Mouse (Mus musculus) midbrain, embryonic 14.5 days (tissue): ENCODE measurements around the gene Cog7. TPM values are rescaled to one million over a fixed set of nuclear protein-coding genes. Genes with fewer than 3 reads are reported as not detected.

Source experiments
- ATAC-seq: fragments of 200-750 bp; cut with Nextera tagmentation; 2 replicates; pipeline ENCODE4 v1.8.0; 2017; ENCODE audit warnings: moderate number of reproducible peaks, moderate library complexity; ENCODE audit not compliant: low FRiP score, low TSS enrichment
- DNase-seq: peaks from one replicate; pipeline ENCODE4 v3.0.0-alpha.2; 2015
- H3K27ac ChIP-seq: fragments of 300-500 bp; sonication (generic); replicated peaks from 2 replicates; pipeline ENCODE4 v1.5.1; 2014; ENCODE audit warnings: mild to moderate bottlenecking, low read depth, low read length, moderate library complexity
- H3K27me3 ChIP-seq: fragments of 300-500 bp; sonication (generic); 2 replicates; pipeline ENCODE4 v1.6.1; 2014; ENCODE audit warnings: low read length, control low read depth, mixed read lengths; ENCODE audit not compliant: control insufficient read depth, insufficient read depth
- H3K36me3 ChIP-seq: fragments of 300-500 bp; sonication (generic); 2 replicates; pipeline ENCODE4 v1.6.1; 2014; ENCODE audit warnings: low read length, control low read depth; ENCODE audit not compliant: control insufficient read depth, insufficient read depth
- H3K4me1 ChIP-seq: fragments of 300-500 bp; sonication (generic); 2 replicates; pipeline ENCODE4 v1.6.1; 2014; ENCODE audit warnings: mild to moderate bottlenecking, antibody characterized with exemption, low read length, control low read depth; ENCODE audit not compliant: control insufficient read depth, insufficient read depth
- H3K4me2 ChIP-seq: fragments of 300-500 bp; sonication (generic); 2 replicates; pipeline ENCODE4 v1.6.1; 2014; ENCODE audit warnings: mild to moderate bottlenecking, low read length, moderate library complexity
- H3K4me3 ChIP-seq: fragments of 300-500 bp; sonication (generic); replicated peaks from 2 replicates; pipeline ENCODE4 v1.5.1; 2014; ENCODE audit warnings: low read depth, low read length
- H3K9ac ChIP-seq: fragments of 300-500 bp; sonication (generic); replicated peaks from 2 replicates; pipeline ENCODE4 v1.6.1; 2014; ENCODE audit warnings: mild to moderate bottlenecking, low read length, moderate library complexity
- H3K9me3 ChIP-seq: fragments of 300-500 bp; sonication (generic); 2 replicates; pipeline ENCODE4 v1.6.1; 2016; ENCODE audit warnings: low read length, control low read depth, mixed read lengths; ENCODE audit not compliant: control insufficient read depth
- WGBS: fragments of 180-500 bp; shearing (Covaris S2); extraction: QIAGEN DNeasy Blood & Tissue Kit; methylation state at CpG from one replicate; pipeline ENCODE4 v1.1.7; 2014; 5-methylcytosine and 5-hydroxymethylcytosine counted together
- polyA plus RNA-seq: library from polyadenylated mRNA; unstranded; fragments of >200 nt; fragmentation: Nextera tagmentation; extraction: Ambion mirVana; gene quantifications from 2 replicates; pipeline ENCODE4 v1.2.1, GENCODE M21; 2014

Cog7 gene
- polyA plus RNA-seq, 1 experiment from 2014 or later, result 19.8 TPM

- Histone ChIP-seq H3K4me1 (no peaks in the 10 kb centered on the region), H3K36me3 (peaks cover 31% of the 10 kb centered on the region)
- ATAC-seq, result no peak
Observed at GRCm38 (mm10) chr7:121966169-121966568, 15.3 kb downstream of the Cog7 start.

GRCm38 (mm10) chr7:121963883-121964398, 17.6 kb downstream of the Cog7 start:
- ATAC-seq (no peak), DNase-seq (peak; percentile 82)
- H3K27ac ChIP-seq, result no peak overlapping the region
- H3K4me1 ChIP-seq, result no peaks in the 10 kb centered on the region
- peaks cover 19% of the 10 kb centered on the region for H3K36me3 ChIP-seq
- WGBS, result 71% methylated on average over 6 of the region's 6 CpGs
- no peak overlapping the region for H3K4me3 ChIP-seq
- no peak overlapping the region for H3K4me2 ChIP-seq
- no peak overlapping the region for H3K9ac ChIP-seq
- no peaks in the 10 kb centered on the region for H3K9me3 ChIP-seq
- H3K27me3 ChIP-seq, result no peaks in the 10 kb centered on the region

More at GRCm38 (mm10) chr7:121966169-121966568, 15.3 kb downstream of the Cog7 start:
- 98% methylated on average over 7 of the region's 7 CpGs for WGBS
- no peak overlapping the region for H3K4me2 ChIP-seq
- H3K9ac ChIP-seq, result no peak overlapping the region
- H3K9me3 ChIP-seq, result no peaks in the 10 kb centered on the region
- DNase-seq, result no peak
- no peak overlapping the region for H3K27ac ChIP-seq
- H3K4me3 ChIP-seq, result no peak overlapping the region
- no peaks in the 10 kb centered on the region for H3K27me3 ChIP-seq

- 91% methylated on average over 3 of the region's 3 CpGs for WGBS
- Histone ChIP-seq H3K9me3 (no peaks in the 10 kb centered on the region), H3K9ac (no peak overlapping the region), H3K36me3 (peaks cover 19% of the 10 kb centered on the region), H3K4me1 (no peaks in the 10 kb centered on the region), H3K4me2 (no peak overlapping the region), H3K27ac (no peak overlapping the region), H3K27me3 (no peaks in the 10 kb centered on the region), H3K4me3 (no peak overlapping the region)
- DNase-seq (no peak), ATAC-seq (no peak)
Observed at GRCm38 (mm10) chr7:121962571-121962959, 18.9 kb downstream of the Cog7 start.

GRCm38 (mm10) chr7:121961913-121962570, 19.5 kb downstream of the Cog7 start:
- no peak overlapping the region for H3K9ac ChIP-seq
- H3K4me1 ChIP-seq, result no peaks in the 10 kb centered on the region
- H3K9me3 ChIP-seq, result no peaks in the 10 kb centered on the region
- H3K4me3 ChIP-seq, result no peak overlapping the region
- H3K4me2 ChIP-seq, result no peak overlapping the region
- no peak overlapping the region for H3K27ac ChIP-seq
- H3K27me3 ChIP-seq, result no peaks in the 10 kb centered on the region
- ATAC-seq, result no peak
- WGBS, result 89% methylated on average over 7 of the region's 7 CpGs
- H3K36me3 ChIP-seq, result peaks cover 19% of the 10 kb centered on the region
- no peak for DNase-seq

GRCm38 (mm10) chr7:121955802-121956201, 25.7 kb downstream of the Cog7 start:
- Histone ChIP-seq H3K36me3 (peaks cover 23% of the 10 kb centered on the region), H3K27me3 (no peaks in the 10 kb centered on the region), H3K9me3 (no peaks in the 10 kb centered on the region), H3K4me2 (no peak overlapping the region), H3K9ac (no peak overlapping the region), H3K4me3 (no peak overlapping the region), H3K27ac (no peak overlapping the region), H3K4me1 (no peaks in the 10 kb centered on the region)
- 94% methylated on average over 12 of the region's 12 CpGs for WGBS
- DNase-seq, result no peak
- no peak for ATAC-seq

GRCm38 (mm10) chr7:121954891-121955669, 26.4 kb downstream of the Cog7 start:
- no peaks in the 10 kb centered on the region for H3K9me3 ChIP-seq
- peaks cover 27% of the 10 kb centered on the region for H3K36me3 ChIP-seq
- no peak overlapping the region for H3K4me2 ChIP-seq
- ATAC-seq (no peak), DNase-seq (no peak)
- H3K4me1 ChIP-seq, result no peaks in the 10 kb centered on the region
- no peaks in the 10 kb centered on the region for H3K27me3 ChIP-seq
- no peak overlapping the region for H3K9ac ChIP-seq
- no peak overlapping the region for H3K4me3 ChIP-seq
- WGBS, result 95% methylated on average over 11 of the region's 11 CpGs
- no peak overlapping the region for H3K27ac ChIP-seq

- Histone ChIP-seq H3K27me3 (no peaks in the 10 kb centered on the region), H3K4me3 (no peak overlapping the region), H3K27ac (no peak overlapping the region), H3K36me3 (peaks cover 28% of the 10 kb centered on the region), H3K4me1 (no peaks in the 10 kb centered on the region), H3K9me3 (no peaks in the 10 kb centered on the region), H3K9ac (no peak overlapping the region), H3K4me2 (no peak overlapping the region)
- DNase-seq (no peak), ATAC-seq (no peak)
- WGBS, result 75% methylated on average over 4 of the region's 4 CpGs
Observed at GRCm38 (mm10) chr7:121947513-121947912, 34.0 kb downstream of the Cog7 start.

GRCm38 (mm10) chr7:121946196-121946595, 35.3 kb downstream of the Cog7 start:
- H3K9me3 ChIP-seq, result no peaks in the 10 kb centered on the region
- no peak overlapping the region for H3K4me2 ChIP-seq
- no peak overlapping the region for H3K27ac ChIP-seq
- DNase-seq (no peak), ATAC-seq (no peak)
- WGBS, result 82% methylated on average over 5 of the region's 5 CpGs
- no peaks in the 10 kb centered on the region for H3K4me1 ChIP-seq
- no peak overlapping the region for H3K9ac ChIP-seq
- peaks cover 32% of the 10 kb centered on the region for H3K36me3 ChIP-seq
- H3K4me3 ChIP-seq, result no peak overlapping the region
- H3K27me3 ChIP-seq, result no peaks in the 10 kb centered on the region
